Mouse (Mus musculus) MEL (cell line): Measurements from ENCODE around the gene Fam196b. TPM values are rescaled to one million over a fixed set of nuclear protein-coding genes. Genes with fewer than 3 reads are reported as not detected.

Experiments used
- DNase-seq: peaks from one replicate; pipeline ENCODE4 v3.0.0; 2011; ENCODE audit warnings: low read depth, low spot score
- H3K27ac ChIP-seq: 2 replicates; pipeline ENCODE4 v1.5.1; 2012; ENCODE audit warnings: low read depth, mild to moderate bottlenecking, control low read depth, low read length, moderate library complexity; ENCODE audit not compliant: control insufficient read depth
- H3K27me3 ChIP-seq, 2 experiments: fragments of 150-350 bp in 1 of 2; sonication (generic) in 1 of 2; 2 replicates each; pipeline ENCODE4 v1.6.1; 2012; ENCODE audit warnings: low read length in 2 of 2, mild to moderate bottlenecking in 2 of 2, improper control_type of control experiment in 1 of 2, moderate library complexity in 1 of 2; ENCODE audit not compliant: insufficient read depth in 2 of 2, control insufficient read depth in 1 of 2
- H3K36me3 ChIP-seq, 2 experiments: 2 replicates each; pipeline ENCODE4 v1.6.1; 2012 to 2014; ENCODE audit warnings: low read length in 2 of 2, improper control_type of control experiment in 1 of 2, inconsistent platforms in 1 of 2, mild to moderate bottlenecking in 1 of 2; ENCODE audit not compliant: insufficient read depth in 2 of 2, control insufficient read depth in 1 of 2
- H3K4me1 ChIP-seq, 2 experiments: fragments of 150-350 bp in 1 of 2; sonication (generic) in 1 of 2; 2 replicates each; pipeline ENCODE4 v1.6.1; 2012; ENCODE audit warnings: low read length in 2 of 2, improper control_type of control experiment in 1 of 2, mild to moderate bottlenecking in 1 of 2; ENCODE audit not compliant: insufficient read depth in 2 of 2, control insufficient read depth in 1 of 2
- H3K4me3 ChIP-seq, 2 experiments: fragments of 150-350 bp in 1 of 2; sonication (generic) in 1 of 2; 2 replicates each; pipeline ENCODE4 v1.5.1; 2012; ENCODE audit warnings: low read depth in 2 of 2, low read length in 2 of 2, mild to moderate bottlenecking in 2 of 2, moderate library complexity in 2 of 2, control low read depth in 1 of 2, improper control_type of control experiment in 1 of 2; ENCODE audit not compliant: control insufficient read depth in 1 of 2, insufficient read depth in 1 of 2
- H3K79me2 ChIP-seq: 2 replicates; pipeline ENCODE4 v1.6.1; 2012; ENCODE audit warnings: mild to moderate bottlenecking, low read length, moderate library complexity; ENCODE audit not compliant: control insufficient read depth, poor library complexity, insufficient read depth
- H3K9ac ChIP-seq: 2 replicates; pipeline ENCODE4 v1.6.1; 2012; ENCODE audit warnings: low read depth, mild to moderate bottlenecking, control low read depth, low read length, moderate library complexity; ENCODE audit not compliant: control insufficient read depth, poor library complexity, severe bottlenecking
- H3K9me3 ChIP-seq: fragments of 150-350 bp; sonication (generic); replicated peaks from 2 replicates; pipeline ENCODE4 v1.6.1; 2012; ENCODE audit warnings: mild to moderate bottlenecking, low read length, improper control_type of control experiment, moderate library complexity; ENCODE audit not compliant: insufficient read depth
- CTCF ChIP-seq, 3 experiments: IDR thresholded peaks in 2 of 3; conservative IDR thresholded peaks in 1 of 3; 2 replicates each; pipeline ENCODE4 v1.5.1; 2011 to 2012; ENCODE audit warnings: low read length in 3 of 3, low read depth in 2 of 3, mild to moderate bottlenecking in 2 of 3, improper control_type of control experiment in 1 of 3, inconsistent platforms in 1 of 3, mixed read lengths in 1 of 3, moderate library complexity in 1 of 3; ENCODE audit not compliant: control insufficient read depth in 1 of 3, insufficient read depth in 1 of 3, poor library complexity in 1 of 3, severe bottlenecking in 1 of 3
- ELF1 ChIP-seq: IDR thresholded peaks from 2 replicates; pipeline ENCODE4 v1.6.1; 2014; ENCODE audit warnings: low read depth, mild to moderate bottlenecking, inconsistent platforms, low read length, improper control_type of control experiment, moderate library complexity
- EP300 ChIP-seq, 2 experiments: IDR thresholded peaks; 2 replicates each; pipeline ENCODE4 v1.6.1; 2011; ENCODE audit warnings: improper control_type of control experiment in 2 of 2, low read length in 2 of 2, low read depth in 1 of 2, mild to moderate bottlenecking in 1 of 2
- HCFC1 ChIP-seq: IDR thresholded peaks from 2 replicates; pipeline ENCODE4 v1.6.1; 2012; ENCODE audit warnings: low read depth, mild to moderate bottlenecking, inconsistent platforms, low read length, improper control_type of control experiment, moderate library complexity
- JUND ChIP-seq: IDR thresholded peaks from 2 replicates; pipeline ENCODE4 v1.6.1; 2011; ENCODE audit warnings: low read depth, mild to moderate bottlenecking, improper control_type of control experiment, low read length
- KAT2A ChIP-seq: conservative IDR thresholded peaks from 2 replicates; pipeline ENCODE4 v1.6.1; 2012; ENCODE audit warnings: low read depth, low read length, improper control_type of control experiment, inconsistent platforms
- MAFK ChIP-seq: IDR thresholded peaks from 2 replicates; pipeline ENCODE4 v1.6.1; 2011; ENCODE audit warnings: low read depth, mild to moderate bottlenecking, low read length, improper control_type of control experiment, borderline replicate concordance
- MXI1 ChIP-seq: IDR thresholded peaks from 2 replicates; pipeline ENCODE4 v1.6.1; 2011; ENCODE audit warnings: mild to moderate bottlenecking, low read depth, low read length, improper control_type of control experiment
- MYB ChIP-seq: IDR thresholded peaks from 2 replicates; pipeline ENCODE4 v1.6.1; 2011; ENCODE audit warnings: mild to moderate bottlenecking, low read depth, low read length, improper control_type of control experiment
- MYC ChIP-seq: IDR thresholded peaks from 2 replicates; pipeline ENCODE4 v1.6.1; 2011; ENCODE audit warnings: low read depth, mild to moderate bottlenecking, low read length, improper control_type of control experiment, moderate library complexity
- NELFE ChIP-seq: IDR thresholded peaks from 2 replicates; pipeline ENCODE4 v1.6.1; 2011; ENCODE audit warnings: low read depth, low read length, improper control_type of control experiment
- POLR2AphosphoS5 ChIP-seq: IDR thresholded peaks from 2 replicates; pipeline ENCODE4 v1.6.1; 2012; ENCODE audit warnings: low read depth, borderline replicate concordance, mild to moderate bottlenecking, inconsistent platforms, low read length, moderate library complexity, mixed read lengths
- SMC3 ChIP-seq: IDR thresholded peaks from 2 replicates; pipeline ENCODE4 v1.6.1; 2011; ENCODE audit warnings: low read depth, low read length, improper control_type of control experiment
- TAL1 ChIP-seq: IDR thresholded peaks from 2 replicates; pipeline ENCODE4 v1.6.1; 2012; ENCODE audit warnings: mild to moderate bottlenecking, inconsistent platforms, low read length, moderate library complexity, mixed read lengths
- UBTF ChIP-seq: IDR thresholded peaks from 2 replicates; pipeline ENCODE4 v1.6.1; 2012; ENCODE audit warnings: low read depth, mild to moderate bottlenecking, inconsistent platforms, low read length, improper control_type of control experiment, moderate library complexity, borderline replicate concordance; ENCODE audit not compliant: insufficient read depth
- USF1 ChIP-seq: IDR thresholded peaks from 2 replicates; pipeline ENCODE4 v1.6.1; 2014; ENCODE audit warnings: low read depth, mild to moderate bottlenecking, inconsistent platforms, low read length, improper control_type of control experiment, moderate library complexity
- USF2 ChIP-seq, 2 experiments: IDR thresholded peaks; 2 replicates each; pipeline ENCODE4 v1.6.1; 2011 to 2012; ENCODE audit warnings: improper control_type of control experiment in 2 of 2, low read length in 2 of 2, borderline replicate concordance in 1 of 2, inconsistent platforms in 1 of 2, low read depth in 1 of 2, mild to moderate bottlenecking in 1 of 2; ENCODE audit not compliant: insufficient read depth in 1 of 2
- ZC3H11A ChIP-seq: IDR thresholded peaks from 2 replicates; pipeline ENCODE4 v1.6.1; 2012; ENCODE audit warnings: low read depth, mild to moderate bottlenecking, inconsistent platforms, low read length, improper control_type of control experiment
- ZNF384 ChIP-seq: IDR thresholded peaks from 2 replicates; pipeline ENCODE4 v1.6.1; 2012; ENCODE audit warnings: low read depth, mild to moderate bottlenecking, inconsistent platforms, low read length, improper control_type of control experiment
- polyA plus RNA-seq, 2 experiments: library from polyadenylated mRNA; stranded (reverse) in 1 of 2; unstranded in 1 of 2; fragments of >175 nt in 1 of 2; fragments of >200 nt in 1 of 2; gene quantifications; 2 replicates each; pipeline versions ENCODE4 v1.2.1 to v1.2.4; 2012; ENCODE audit warnings: low replicate concordance in 2 of 2, low read depth in 1 of 2; ENCODE audit not compliant: insufficient read length in 2 of 2, insufficient read depth in 1 of 2, missing spikeins in 1 of 2
- total RNA-seq: library from RNA; depleted of rRNA; stranded (reverse); fragments of 300-350 nt; gene quantifications from 2 replicates; pipeline ENCODE4 v1.2.3, GENCODE M21; 2012

The Fam196b gene
- total and polyA plus RNA-seq, 3 experiments = 0.10 to 0.23 TPM; not detected in 1

DNA sequence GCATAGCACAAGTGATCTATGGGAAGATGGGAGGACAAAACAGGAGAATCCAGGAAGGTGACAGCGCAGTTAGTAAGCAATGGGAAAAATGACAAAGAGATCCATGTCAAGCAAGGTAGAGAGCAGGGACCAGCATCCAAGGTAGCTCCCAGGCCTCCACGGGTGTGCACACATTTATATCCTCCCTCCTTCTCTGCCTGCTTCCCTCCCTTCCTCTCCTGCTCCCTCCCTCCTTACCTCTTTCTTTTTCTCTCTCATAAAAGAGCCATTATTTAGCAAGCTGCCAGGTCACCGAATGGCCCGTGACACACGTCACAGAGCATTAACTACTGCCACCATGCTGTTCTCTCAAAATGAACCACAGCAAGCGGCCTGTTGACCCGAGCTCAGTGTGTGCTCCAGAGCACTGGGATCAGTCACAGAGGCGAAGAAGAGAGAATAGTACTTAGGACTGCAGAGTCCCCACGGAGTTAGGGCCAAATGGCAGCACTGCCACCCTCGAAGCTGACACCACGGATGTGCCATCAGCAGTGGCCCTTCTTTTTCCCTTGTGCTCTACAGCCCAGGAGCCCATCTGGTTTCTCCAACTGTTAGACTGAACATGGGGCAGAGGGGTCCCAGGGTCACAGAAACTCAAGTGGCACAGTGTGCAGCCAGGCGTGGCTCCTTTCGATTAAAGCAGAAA is 30.4 kb upstream of the Fam196b start:
- no peak overlapping the region for H3K4me3 ChIP-seq
- H3K27ac ChIP-seq = no peak overlapping the region
- no peaks in the 10 kb centered on the region for H3K4me1 ChIP-seq
- H3K36me3 ChIP-seq = peaks cover 0 to 4% of the 10 kb centered on the region in 2 experiments; a peak in 2 of 4 replicates
- H3K79me2 ChIP-seq = no peaks in the 10 kb centered on the region
- no peak for DNase-seq
- H3K27me3 ChIP-seq = no peaks in the 10 kb centered on the region
- H3K9ac ChIP-seq = no peak overlapping the region
- TF ChIP-seq MAFK = no peak
- no peak for TF ChIP-seq USF1
- no peak for TF ChIP-seq MYC
- no peak for TF ChIP-seq KAT2A
- TF ChIP-seq POLR2AphosphoS5 = no peak
- no peak for TF ChIP-seq TAL1
- no peak for TF ChIP-seq UBTF
- TF ChIP-seq EP300 (IDR thresholded peaks at IDR 0.05; ENCODE audit: low read depth in 1 of 2, low read length in 2 of 2) = no peak
- TF ChIP-seq JUND = no peak
- no peak for TF ChIP-seq USF2 (IDR thresholded peaks at IDR 0.05; ENCODE audit: borderline replicate concordance in 1 of 2, insufficient read depth in 1 of 2, low read depth in 1 of 2, low read length in 2 of 2)
- no peak for TF ChIP-seq MYB
- no peak for TF ChIP-seq HCFC1
- no peaks in the 10 kb centered on the region for H3K9me3 ChIP-seq

DNA sequence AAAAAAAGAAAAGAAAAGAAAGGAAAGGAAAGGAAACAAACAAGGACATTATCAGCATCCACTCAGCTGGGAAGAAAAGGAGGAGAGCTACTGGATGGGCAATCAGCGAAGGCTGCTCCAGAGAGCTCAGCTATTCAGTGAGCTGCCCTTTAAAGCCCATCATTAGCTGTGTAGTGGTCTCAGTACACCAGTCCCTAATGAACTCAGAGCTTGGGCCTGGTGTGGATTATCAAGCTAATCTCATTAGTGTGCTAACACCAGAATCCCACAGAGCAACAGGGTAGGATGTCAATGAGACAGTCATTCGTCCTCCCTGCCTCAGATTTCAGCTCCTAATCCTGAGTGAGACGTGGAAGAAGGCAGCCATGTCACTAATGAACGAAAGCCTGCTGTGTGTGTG is 24.4 kb upstream of the Fam196b start:
- TF ChIP-seq SMC3 (no peak), ELF1 (no peak), ZNF384 (no peak), MYC (no peak), ZC3H11A (no peak), CTCF (IDR thresholded peaks at IDR 0.05 in 2 of 3, conservative IDR thresholded peaks at IDR 0.05 in 1 of 3; ENCODE audit: control insufficient read depth in 1 of 3, insufficient read depth in 1 of 3, low read depth in 2 of 3, low read length in 3 of 3, poor library complexity in 1 of 3, severe bottlenecking in 1 of 3) (no peak), MXI1 (no peak), NELFE (no peak), POLR2AphosphoS5 (no peak)
- H3K4me1 ChIP-seq = no peaks in the 10 kb centered on the region
- peaks cover 0 to 3% of the 10 kb centered on the region in 2 experiments; a peak in 1 of 4 replicates for H3K36me3 ChIP-seq
- H3K9me3 ChIP-seq = no peaks in the 10 kb centered on the region
- DNase-seq = no peak
- H3K9ac ChIP-seq = no peak overlapping the region
- H3K79me2 ChIP-seq = no peaks in the 10 kb centered on the region
- no peak overlapping the region for H3K27ac ChIP-seq
- no peaks in the 10 kb centered on the region for H3K27me3 ChIP-seq
- H3K4me3 ChIP-seq = no peak overlapping the region
